Mouse (Mus musculus): Measurements from ENCODE around the gene Magi1.

Magi1 gene

DNA sequence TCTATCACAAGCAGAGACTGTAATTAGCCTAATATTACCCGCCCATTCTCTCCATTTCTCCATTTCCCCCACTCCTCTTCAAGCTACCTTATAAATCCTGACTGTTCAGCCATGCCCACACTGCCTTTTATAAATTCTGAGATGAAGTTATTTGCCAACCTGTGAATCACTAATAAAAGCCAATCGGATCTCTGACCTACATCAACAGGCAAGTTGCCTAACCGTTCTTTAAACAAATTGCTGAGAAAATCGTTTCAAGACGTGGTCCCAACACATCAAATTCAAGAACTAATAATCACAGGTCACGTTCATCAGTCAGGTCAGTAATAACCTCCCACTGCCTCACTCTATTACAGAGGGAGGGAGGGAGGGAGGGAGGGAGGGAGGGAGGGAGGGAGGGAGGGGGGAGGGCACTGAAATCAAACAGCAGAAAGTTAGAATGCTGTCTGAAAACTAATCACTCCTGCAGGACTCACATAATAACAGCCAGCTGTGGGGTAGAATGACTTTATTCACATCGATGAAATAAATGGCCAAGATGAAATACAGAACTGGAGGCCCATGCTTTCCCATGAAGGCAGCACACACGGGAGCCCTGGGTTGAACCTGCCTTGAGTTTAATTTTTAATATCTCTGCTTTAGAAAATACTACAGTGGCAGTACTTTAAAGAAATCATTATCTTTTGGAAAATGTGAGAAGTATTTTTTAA lies 215.8 kb downstream of the Magi1 start:
- POLR2A ChIA-PET: interaction anchor here in 1 of 4 experiments (0.7 kb wide), 1 partner anchor 9 kb away, joined by 3 read pairs; no protein-coding TSS in a partner anchor

DNA sequence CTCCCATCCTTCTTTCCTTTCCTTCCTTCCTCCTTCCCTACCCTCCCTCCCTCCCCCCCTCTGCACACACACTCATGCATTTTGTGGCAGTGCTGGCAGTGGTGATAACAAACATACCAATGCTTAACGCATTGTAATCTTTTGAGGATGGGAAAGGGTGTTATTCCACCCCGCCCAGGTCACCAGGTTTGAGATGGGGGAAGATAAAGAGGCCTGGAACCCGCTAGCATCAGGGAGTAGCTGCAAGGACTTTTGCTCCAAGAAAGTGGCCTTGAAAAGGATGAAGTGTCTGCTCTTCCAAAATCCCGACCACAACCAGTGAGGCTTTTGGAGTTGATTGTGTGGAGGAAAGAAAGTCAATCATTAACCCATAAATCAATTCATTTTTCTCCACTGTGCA lies 218.9 kb downstream of the Magi1 start:
- POLR2A ChIA-PET: interaction anchor here in 1 of 4 experiments (0.8 to 1.1 kb wide), 2 partner anchors 21 to 34 kb away, joined by 3 read pairs; no protein-coding TSS in a partner anchor
- CTCF ChIA-PET: interaction anchor here in 1 of 4 experiments (0.6 kb wide), 1 partner anchor 207 kb away, joined by 3 read pairs; no protein-coding TSS in a partner anchor

More for the DNA sequence above, 215.8 kb downstream of the Magi1 start:
- CTCF ChIA-PET: interaction anchor here in 1 of 4 experiments (0.8 kb wide), 1 partner anchor 28 kb away, joined by 3 read pairs; no protein-coding TSS in a partner anchor

DNA sequence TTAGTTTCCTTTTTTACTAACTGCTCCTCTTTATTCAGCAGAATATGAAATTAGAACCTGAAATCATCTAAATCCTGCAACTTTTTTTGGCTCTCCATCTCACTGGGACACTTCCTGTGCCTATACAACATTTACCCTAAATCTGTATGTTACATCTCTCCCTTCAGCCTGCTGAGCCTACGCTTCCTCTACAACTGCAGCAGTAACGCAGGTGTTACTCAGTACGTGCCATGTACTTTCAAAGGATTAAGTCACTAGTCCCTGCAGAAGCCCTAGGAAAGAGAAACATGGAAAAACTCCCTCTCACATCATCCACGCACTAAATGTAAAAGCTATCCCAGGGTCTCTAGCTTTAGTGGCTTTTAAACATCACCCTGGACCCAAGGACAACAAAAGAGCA lies 220.2 kb downstream of the Magi1 start:
- ChIA-PET CTCF (interaction anchor here in 1 of 4 experiments (1.2 kb wide), 1 partner anchor 24 kb away, joined by 3 read pairs; no protein-coding TSS in a partner anchor), POLR2A (interaction anchor here in 1 of 4 experiments (0.5 to 0.6 kb wide), 2 partner anchors 16 to 28 kb away, joined by 3 to 4 read pairs; no protein-coding TSS in a partner anchor)

DNA sequence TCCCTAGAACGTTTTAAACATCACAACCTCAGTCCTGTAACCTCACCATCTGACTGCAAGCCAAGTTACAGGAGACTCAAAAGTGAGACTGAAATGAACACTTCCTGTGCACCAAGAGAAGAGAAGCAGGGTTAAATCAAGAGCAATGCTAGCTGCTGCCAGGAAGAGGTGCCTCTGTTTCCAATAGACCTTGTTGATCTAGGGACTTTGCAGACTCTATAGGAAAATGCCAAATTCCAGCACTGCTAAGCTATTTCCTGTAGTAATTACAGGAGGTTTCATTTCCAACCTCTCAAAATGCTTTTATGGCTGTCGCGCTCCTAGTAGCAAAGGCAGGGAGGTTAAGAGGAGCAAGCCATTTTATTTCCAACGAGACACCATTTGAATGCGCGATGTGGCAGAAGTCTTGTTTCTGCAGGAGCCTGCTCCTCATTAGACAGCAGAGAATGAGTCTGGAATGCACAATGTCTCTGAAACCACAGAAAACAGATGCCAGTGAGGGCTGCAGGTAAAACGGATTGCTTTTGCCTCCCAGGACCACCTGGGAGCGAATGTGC lies 222.2 kb downstream of the Magi1 start:
- CTCF ChIA-PET: no interaction called here
- POLR2A ChIA-PET: interaction anchor here in 2 of 4 experiments (0.5 to 1.5 kb wide), 2 partner anchors 10 to 273 kb away, joined by 3 to 5 read pairs; no protein-coding TSS in a partner anchor

DNA sequence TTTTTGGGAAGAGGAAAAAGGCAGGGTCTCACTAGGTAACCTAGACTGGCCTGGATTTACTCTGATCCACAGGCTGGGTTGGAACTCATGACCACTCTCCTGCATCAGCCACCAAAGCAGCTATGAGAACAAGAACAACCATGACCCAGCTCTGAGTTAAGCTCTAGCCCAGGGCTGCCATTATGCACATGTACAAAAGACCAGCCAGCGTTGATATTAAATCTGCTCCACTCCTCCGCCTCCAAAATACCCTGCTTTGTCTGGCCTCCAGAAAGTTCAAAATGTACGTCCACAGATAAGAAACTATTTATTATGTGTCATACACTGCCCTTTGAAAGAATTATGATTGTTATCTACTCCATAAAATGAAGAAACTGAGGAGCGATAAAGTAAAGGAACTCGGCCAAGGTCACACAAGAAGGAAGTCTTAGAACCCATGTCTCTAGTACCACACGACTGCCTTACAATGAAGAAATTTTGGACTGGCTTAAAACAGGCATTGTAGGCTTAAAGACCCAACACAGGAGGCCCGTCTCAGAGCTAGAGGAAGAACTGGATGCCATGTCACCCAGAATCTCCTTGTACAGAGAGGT lies 223.0 kb downstream of the Magi1 start:
- POLR2A ChIA-PET: interaction anchor here in 2 of 4 experiments (0.5 to 1.5 kb wide), 3 partner anchors 10 to 274 kb away, joined by 3 to 5 read pairs (median 3); no protein-coding TSS in a partner anchor
- CTCF ChIA-PET: interaction anchor here in 1 of 4 experiments (1.3 kb wide), 1 partner anchor 303 kb away, joined by 3 read pairs; no protein-coding TSS in a partner anchor

DNA sequence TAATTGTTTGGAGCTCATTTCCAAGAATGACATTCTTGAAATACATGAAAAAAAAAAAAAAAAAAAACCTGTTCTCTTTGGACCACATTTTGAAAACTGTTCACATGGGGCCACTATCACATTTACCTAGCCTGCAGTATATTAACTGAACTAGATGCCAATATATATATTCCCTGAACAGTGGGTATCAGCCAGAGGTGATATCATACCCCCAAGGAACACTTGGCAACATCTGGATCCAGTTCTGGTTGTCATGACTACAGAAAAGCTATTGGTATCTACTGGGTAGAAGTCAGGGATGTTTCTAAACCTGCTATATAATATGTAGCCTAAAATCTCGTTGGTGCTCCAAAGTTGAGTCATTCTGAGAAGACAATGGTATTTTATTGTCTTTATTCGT lies 224.6 kb downstream of the Magi1 start:
- POLR2A ChIA-PET: interaction anchor here in 1 of 4 experiments (0.6 to 1.0 kb wide), 4 partner anchors 9 to 282 kb away, joined by 3 to 4 read pairs (median 3); no protein-coding TSS in a partner anchor

DNA sequence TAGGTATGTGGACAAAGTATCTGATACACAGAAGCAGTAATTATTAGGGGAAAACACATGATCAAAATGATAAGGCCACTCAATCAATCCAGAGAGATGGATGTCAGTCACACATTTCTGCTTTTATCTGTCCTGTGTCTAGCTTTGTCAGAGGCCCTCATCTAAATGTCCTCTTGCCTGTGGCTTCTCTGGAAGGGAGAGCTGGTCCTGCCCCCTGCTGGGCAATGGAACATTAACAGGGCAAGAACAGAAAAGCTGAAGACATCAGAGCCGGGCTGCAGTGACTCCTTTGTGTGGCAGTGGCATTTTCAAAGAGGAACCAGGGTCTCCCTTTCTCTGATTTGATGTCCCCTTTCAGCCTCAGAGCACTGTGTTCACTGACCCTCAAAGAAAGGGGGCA lies 229.8 kb downstream of the Magi1 start:
- CTCF ChIA-PET: interaction anchor here in 3 of 4 experiments (0.6 to 1.1 kb wide), 8 partner anchors 9 to 1247 kb away, joined by 3 to 13 read pairs (median 4); no protein-coding TSS in a partner anchor

More for the DNA sequence above, 224.6 kb downstream of the Magi1 start:
- CTCF ChIA-PET: interaction anchor here in 1 of 4 experiments (0.6 kb wide), 1 partner anchor 620 kb away, joined by 4 read pairs; no protein-coding TSS in a partner anchor

DNA sequence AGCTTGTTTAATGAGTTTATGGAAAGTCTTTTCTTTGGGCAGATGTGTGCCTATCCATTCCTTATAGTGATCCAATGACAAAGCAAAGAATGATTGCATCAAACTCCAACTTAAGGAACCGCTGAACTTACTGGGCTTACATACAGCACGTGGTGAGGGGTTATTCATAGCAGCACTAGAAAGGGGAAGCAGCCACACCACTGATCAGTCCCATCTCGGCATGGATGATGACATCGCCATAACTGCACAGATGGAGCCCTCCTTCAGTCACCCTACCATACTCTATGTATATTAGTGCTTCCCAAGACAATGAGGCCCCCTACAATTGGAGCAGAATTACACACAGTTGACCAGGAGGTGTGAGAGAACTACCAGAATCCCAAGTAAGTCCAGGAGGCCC lies 238.5 kb downstream of the Magi1 start:
- ChIA-PET CTCF (interaction anchor here (0.6 to 1.5 kb wide), 4 partner anchors 9 to 470 kb away, joined by 3 to 8 read pairs (median 4); no protein-coding TSS in a partner anchor), POLR2A (interaction anchor here in 2 of 4 experiments (0.6 kb wide), 2 partner anchors 55 to 156 kb away, joined by 5 to 6 read pairs; no protein-coding TSS in a partner anchor)

More for the DNA sequence above, 229.8 kb downstream of the Magi1 start:
- POLR2A ChIA-PET: interaction anchor here in 1 of 4 experiments (0.7 kb wide), 1 partner anchor 297 kb away, joined by 3 read pairs; no protein-coding TSS in a partner anchor

DNA sequence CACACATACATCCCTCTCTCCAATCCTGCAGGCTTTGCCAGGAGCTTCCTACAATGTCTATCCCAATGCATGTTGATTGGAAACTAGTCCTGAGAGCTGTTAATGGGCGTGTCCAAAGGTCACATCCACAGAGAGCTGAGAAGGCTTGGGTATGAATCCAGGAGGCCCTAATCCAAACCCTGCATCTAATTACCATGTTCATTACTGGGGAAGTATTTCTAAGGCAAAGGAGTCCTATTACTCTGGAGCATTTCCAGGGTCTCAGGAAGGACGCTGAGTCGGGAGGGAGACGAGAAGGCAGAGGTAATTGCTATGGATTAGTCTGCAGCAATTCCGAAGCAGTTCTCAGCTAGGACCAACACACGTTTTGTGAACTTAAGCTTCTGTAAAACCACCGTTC lies 240.3 kb downstream of the Magi1 start:
- ChIA-PET CTCF (interaction anchor here (0.6 to 1.7 kb wide), 6 partner anchors 8 to 385 kb away, joined by 3 to 7 read pairs (median 4); no protein-coding TSS in a partner anchor), POLR2A (interaction anchor here in 1 of 4 experiments (1.3 kb wide), 1 partner anchor 130 kb away, joined by 3 read pairs; no protein-coding TSS in a partner anchor)

DNA sequence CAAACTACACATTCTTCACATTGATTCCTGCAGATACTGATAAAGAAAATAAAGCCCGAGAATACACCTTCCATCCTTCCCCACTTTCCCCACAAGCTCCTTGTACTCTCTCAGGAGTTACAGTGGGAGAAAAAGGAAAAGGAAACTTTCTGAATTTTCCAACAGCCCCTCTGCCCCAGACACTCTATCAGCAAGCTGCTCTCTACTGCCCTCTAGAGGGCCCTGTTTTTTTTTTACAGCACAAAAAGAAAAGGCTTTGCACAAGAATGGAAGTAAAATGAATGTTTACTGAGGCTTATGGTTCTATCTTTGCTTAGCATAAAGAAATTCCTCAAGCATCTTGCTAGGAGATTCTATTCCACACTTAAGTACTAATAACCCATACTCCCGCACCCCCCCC lies 243.6 kb downstream of the Magi1 start:
- ChIA-PET CTCF (interaction anchor here (0.6 to 1.6 kb wide), 25 partner anchors 10 to 923 kb away, joined by 3 to 10 read pairs (median 3); no protein-coding TSS in a partner anchor), POLR2A (interaction anchor here (0.7 to 1.1 kb wide), 5 partner anchors 12 to 1039 kb away, joined by 3 to 4 read pairs (median 3); no protein-coding TSS in a partner anchor)

DNA sequence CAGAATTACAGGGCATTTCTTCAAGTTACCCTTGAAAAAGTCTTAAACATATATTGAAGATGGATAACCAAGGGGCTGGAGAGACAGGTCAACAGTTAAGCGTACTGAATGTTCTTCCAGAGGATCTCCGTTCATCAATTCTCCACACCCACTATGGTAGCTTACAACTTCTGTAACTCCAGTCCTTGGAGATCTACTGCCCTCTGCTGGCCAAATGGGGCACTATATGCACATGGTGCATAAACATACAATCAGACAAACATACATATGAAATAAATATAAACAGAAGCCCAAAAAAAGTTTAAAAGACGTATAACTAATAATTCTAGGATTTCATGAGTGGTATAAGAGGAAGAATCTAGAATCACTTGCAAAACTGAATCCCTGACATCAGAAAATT lies 244.8 kb downstream of the Magi1 start:
- CTCF ChIA-PET: interaction anchor here (0.6 to 2.1 kb wide), 11 partner anchors 15 to 309 kb away, joined by 3 to 19 read pairs (median 4); no protein-coding TSS in a partner anchor

DNA sequence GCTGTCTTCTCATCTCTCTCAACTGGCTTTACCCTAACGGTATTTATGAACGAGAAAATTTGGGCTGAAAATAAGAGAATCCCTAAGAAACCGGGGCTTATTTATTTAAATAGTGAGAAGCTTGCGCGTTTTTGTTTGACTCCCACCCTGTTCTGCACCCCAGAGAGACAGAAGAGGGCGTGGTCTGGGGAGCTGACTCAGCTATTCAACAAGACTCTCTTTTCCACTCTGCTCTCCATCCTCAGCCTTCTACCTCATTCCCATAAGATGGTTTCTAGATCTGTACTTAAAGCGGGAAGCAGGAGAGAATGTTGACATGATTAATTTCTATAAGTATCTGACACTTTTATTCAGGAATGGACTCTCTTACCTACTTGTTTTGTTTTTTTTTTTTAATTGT lies 247.2 kb downstream of the Magi1 start:
- CTCF ChIA-PET: interaction anchor here in 2 of 4 experiments (0.6 to 2.2 kb wide), 4 partner anchors 23 to 279 kb away, joined by 3 to 14 read pairs (median 4); no protein-coding TSS in a partner anchor
- POLR2A ChIA-PET: interaction anchor here in 3 of 4 experiments (0.6 to 1.3 kb wide), 10 partner anchors 8 to 226 kb away, joined by 3 to 6 read pairs (median 3); no protein-coding TSS in a partner anchor

More for the DNA sequence above, 244.8 kb downstream of the Magi1 start:
- POLR2A ChIA-PET: interaction anchor here in 2 of 4 experiments (0.8 to 1.0 kb wide), 2 partner anchors 51 to 281 kb away, joined by 3 read pairs; no protein-coding TSS in a partner anchor

DNA sequence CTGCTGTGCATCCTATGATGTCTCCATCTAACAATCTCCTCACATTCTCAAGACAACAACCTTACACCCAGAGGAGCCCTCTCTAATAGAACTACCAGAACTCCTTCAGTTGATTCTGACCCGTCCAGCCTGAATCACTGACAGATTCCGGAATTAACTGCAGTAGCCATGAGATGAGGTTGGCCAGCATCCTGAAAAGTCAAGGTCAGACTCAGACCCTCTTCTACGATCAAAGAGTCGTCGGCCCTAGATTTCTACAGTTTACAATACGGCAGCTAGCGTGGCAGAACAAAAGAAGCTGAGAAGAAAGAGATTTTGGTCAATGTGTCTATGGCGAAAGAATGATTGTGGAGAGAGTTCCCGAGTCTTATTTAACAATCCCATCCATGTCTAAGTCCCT lies 257.4 kb downstream of the Magi1 start:
- CTCF ChIA-PET: no interaction called here
- POLR2A ChIA-PET: no interaction called here

DNA sequence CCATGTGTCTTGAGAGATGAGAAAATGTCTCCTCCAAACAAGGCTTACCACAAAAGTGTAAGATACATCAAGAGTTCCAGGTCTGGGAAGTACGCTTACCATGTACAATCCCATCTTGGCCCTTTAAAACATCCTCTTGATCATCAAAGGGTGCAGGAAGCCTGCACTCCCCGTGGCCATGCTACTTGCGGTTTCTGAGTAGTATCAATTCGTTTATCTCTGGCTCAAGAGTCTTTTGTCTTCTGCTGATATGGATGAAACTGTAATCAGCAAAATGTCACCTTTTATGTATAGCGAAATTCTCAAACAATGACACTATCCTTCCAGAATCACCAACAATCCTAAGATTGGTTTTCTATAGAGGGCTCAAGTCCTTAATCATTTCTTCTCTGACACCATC lies 261.3 kb downstream of the Magi1 start:
- CTCF ChIA-PET: no interaction called here
- POLR2A ChIA-PET: no interaction called here

DNA sequence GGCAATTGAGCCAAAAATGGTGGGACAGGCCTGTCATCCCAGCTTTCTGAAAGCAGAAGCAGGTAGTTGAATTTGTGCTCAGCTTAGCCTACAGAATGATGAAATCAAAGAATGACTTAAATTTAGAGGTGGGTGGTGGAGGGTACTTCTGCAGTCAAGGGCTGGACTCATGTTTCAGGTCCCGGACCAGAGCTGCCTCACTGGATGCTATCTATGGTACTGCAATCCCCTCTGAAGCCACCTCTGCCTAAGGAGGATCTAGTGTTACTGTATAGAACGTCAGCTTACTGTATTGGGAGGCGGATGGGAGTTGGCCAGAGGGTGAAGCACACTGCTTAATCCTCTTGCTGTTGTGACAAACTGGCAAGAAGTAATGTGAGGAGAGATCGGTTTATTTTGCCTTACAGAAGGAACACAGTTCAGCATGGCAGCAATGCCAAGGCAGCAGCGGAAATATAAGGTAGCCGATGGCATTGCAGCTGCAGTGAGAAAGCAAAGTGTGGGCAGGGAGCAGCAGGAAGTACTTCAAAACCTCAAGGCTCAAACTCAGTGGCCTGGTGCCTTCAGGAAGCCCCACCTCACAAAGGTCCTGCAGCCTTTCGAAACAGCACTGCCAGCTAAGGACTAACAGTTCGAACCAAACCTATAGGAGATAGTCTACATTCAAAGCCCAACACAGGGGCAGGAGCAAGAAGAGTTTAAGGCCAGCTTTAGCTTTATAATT lies 262.3 kb downstream of the Magi1 start:
- ChIA-PET POLR2A (interaction anchor here in 1 of 4 experiments (1.5 kb wide), 1 partner anchor 9 kb away, joined by 4 read pairs; no protein-coding TSS in a partner anchor), CTCF (interaction anchor here in 3 of 4 experiments (0.6 to 0.8 kb wide), 4 partner anchors 35 to 633 kb away, joined by 3 to 5 read pairs (median 4); no protein-coding TSS in a partner anchor)

DNA sequence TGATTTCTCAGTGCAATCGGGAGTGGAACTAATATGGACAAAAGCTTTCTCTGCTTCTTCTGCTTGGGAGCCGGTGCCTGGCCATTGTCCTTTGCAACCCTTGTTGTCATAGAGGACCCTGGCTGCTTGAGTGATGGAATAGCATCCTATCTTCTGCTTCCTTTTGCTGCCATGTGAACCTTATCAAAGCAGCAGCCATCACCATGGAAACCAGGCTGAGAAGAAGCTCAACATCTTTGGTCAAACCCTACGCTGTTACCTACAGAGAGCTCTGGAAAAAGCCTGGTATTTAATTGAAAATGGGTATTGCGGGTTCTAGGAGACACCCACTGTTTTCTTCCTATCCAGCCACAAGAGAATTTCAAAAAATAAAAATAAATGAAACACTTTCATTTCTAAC lies 263.2 kb downstream of the Magi1 start:
- ChIA-PET CTCF (interaction anchor here in 3 of 4 experiments (0.6 to 0.7 kb wide), 3 partner anchors 48 to 632 kb away, joined by 3 to 5 read pairs (median 4); no protein-coding TSS in a partner anchor), POLR2A (interaction anchor here in 2 of 4 experiments (0.8 to 1.5 kb wide), 2 partner anchors 8 to 155 kb away, joined by 4 to 5 read pairs; no protein-coding TSS in a partner anchor)

DNA sequence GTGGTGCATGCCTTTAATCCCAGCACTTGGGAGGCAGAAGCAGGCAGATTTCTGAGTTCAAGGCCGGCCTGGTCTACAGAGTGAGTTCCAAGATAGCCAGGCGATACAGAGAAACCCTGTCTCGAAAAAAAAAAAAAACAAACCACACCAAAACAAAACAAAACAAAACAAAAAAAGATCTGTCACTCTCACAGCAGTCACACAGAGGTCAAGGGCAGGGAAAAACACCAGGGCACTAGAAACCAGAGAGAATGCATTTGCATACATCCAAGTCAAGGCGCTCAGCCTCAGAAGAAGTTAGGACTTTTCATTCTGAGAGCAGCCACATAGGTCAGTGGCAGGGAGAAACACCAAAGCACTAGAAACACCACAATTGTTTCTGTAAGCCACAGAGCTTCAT lies 263.8 kb downstream of the Magi1 start:
- ChIA-PET CTCF (no interaction called here), POLR2A (interaction anchor here in 2 of 4 experiments (0.7 to 0.8 kb wide), 2 partner anchors 154 to 489 kb away, joined by 4 to 5 read pairs; no protein-coding TSS in a partner anchor)
